Mouse (Mus musculus) forebrain, embryonic 15.5 days (tissue): ENCODE measurements at regions not wholly inside any gene's neighbourhood (a gene's known extent, or its start where the extent isn't known, plus 50 kb on each side); places are given as distances from the start of the nearest gene placed in this dataset.

Experiments
- ATAC-seq: fragments of 200-750 bp; cut with Nextera tagmentation; replicated peaks from 2 replicates; pipeline ENCODE4 v1.8.0; 2017; ENCODE audit warnings: mild to moderate bottlenecking, moderate TSS enrichment, moderate library complexity
- H3K27ac ChIP-seq: fragments of 300-500 bp; sonication (generic); replicated peaks from 2 replicates; pipeline ENCODE4 v1.5.1; 2015; ENCODE audit warnings: mild to moderate bottlenecking, inconsistent platforms
- H3K27me3 ChIP-seq: fragments of 300-500 bp; sonication (generic); 2 replicates; pipeline ENCODE4 v1.6.1; 2015; ENCODE audit warnings: inconsistent platforms
- H3K36me3 ChIP-seq: fragments of 300-500 bp; sonication (generic); 2 replicates; pipeline ENCODE4 v1.6.1; 2015; ENCODE audit warnings: mild to moderate bottlenecking, inconsistent platforms
- H3K4me1 ChIP-seq: fragments of 300-500 bp; sonication (generic); 2 replicates; pipeline ENCODE4 v1.6.1; 2015; ENCODE audit warnings: inconsistent platforms
- H3K4me2 ChIP-seq: fragments of 300-500 bp; sonication (generic); replicated peaks from 2 replicates; pipeline ENCODE4 v1.6.1; 2015; ENCODE audit warnings: mild to moderate bottlenecking, inconsistent platforms
- H3K4me3 ChIP-seq: fragments of 300-500 bp; sonication (generic); 2 replicates; pipeline ENCODE4 v1.5.1; 2015; ENCODE audit warnings: mild to moderate bottlenecking, inconsistent platforms
- H3K9ac ChIP-seq: fragments of 300-500 bp; sonication (generic); replicated peaks from 2 replicates; pipeline ENCODE4 v1.6.1; 2015; ENCODE audit warnings: mild to moderate bottlenecking, inconsistent platforms
- H3K9me3 ChIP-seq: fragments of 300-500 bp; sonication (generic); 2 replicates; pipeline ENCODE4 v1.6.1; 2016; ENCODE audit warnings: inconsistent platforms
- WGBS: fragments of 180-500 bp; shearing (Covaris S2); methylation state at CpG from one replicate; pipeline ENCODE4 v1.1.7; 2015; ENCODE audit warnings: mixed read lengths; 5-methylcytosine and 5-hydroxymethylcytosine counted together

DNA sequence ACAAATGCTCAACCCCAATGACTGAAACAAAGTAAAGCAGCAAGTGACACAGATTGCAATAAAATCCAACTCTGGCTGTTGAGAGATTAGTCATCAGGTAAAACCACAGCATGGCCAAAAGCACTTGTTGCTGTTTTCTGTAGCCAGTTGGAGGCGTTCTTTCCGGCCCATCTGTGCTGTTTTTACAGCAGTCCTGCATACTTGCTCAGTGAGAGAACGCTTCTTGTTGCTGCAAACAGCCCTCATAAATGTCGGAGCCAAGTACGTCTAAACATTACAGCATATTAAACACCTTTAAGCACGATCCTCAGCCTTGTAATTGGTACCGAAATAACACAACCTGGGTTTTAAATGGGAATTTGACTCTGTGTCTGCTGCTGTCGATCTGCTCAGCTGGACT lies 65.6 kb upstream of the Hs3st3a1 start:
- Histone ChIP-seq H3K36me3 (no peaks in the 10 kb centered on the region), H3K4me2 (no peak overlapping the region), H3K4me3 (no peak overlapping the region), H3K4me1 (no peaks in the 10 kb centered on the region), H3K27me3 (no peaks in the 10 kb centered on the region), H3K9me3 (no peaks in the 10 kb centered on the region), H3K27ac (no peak overlapping the region), H3K9ac (no peak overlapping the region)
- ATAC-seq = no peak
- 79% methylated on average over 8 of the region's 8 CpGs for WGBS

DNA sequence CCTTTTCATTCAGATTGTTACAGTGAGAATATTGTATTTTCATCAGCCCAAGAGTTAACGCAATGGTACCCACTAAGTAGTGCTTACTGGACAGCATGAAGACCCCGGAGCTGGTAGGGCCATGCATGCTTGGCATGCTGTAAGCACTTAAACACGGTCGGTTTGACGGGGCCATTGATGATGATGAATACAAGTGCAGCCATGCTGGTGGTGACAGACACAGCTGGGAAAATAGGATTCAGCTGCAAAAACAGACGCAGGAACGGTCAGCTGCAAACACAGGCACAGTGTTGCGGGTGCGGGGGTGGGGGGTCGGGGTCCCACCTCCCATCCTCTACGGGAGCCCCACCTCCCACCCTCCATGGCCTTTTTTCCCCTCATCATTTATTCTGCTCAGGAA lies 99.7 kb upstream of the Hs3st3a1 start:
- H3K4me1 ChIP-seq = no peaks in the 10 kb centered on the region
- no peak overlapping the region for H3K9ac ChIP-seq
- 65% methylated on average over 11 of the region's 11 CpGs for WGBS
- no peak overlapping the region for H3K4me2 ChIP-seq
- H3K27ac ChIP-seq = no peak overlapping the region
- no peaks in the 10 kb centered on the region for H3K27me3 ChIP-seq
- no peaks in the 10 kb centered on the region for H3K36me3 ChIP-seq
- ATAC-seq = no peak
- H3K9me3 ChIP-seq = no peaks in the 10 kb centered on the region
- no peak overlapping the region for H3K4me3 ChIP-seq

DNA sequence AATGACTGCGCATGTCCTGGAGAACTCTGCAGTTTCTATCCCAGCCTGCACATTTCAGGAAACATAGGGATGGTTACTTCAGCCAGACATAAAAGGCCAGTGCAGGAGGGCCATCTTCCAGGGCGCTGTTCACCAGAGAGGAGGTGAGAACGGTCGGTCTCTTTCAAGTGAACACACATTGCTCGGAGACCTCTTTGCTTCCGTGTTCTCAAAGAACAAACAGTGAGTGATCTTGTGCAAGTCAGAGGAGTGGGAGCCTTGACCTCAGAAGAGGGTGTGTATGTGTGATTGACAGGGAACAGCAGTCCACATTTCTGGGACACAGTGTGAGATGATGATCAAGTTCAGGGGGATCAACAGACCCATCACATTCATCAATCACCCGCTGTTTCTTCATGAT lies 102.7 kb upstream of the Hs3st3a1 start:
- Histone ChIP-seq H3K9ac (no peak overlapping the region), H3K4me1 (no peaks in the 10 kb centered on the region), H3K4me2 (no peak overlapping the region), H3K36me3 (no peaks in the 10 kb centered on the region), H3K9me3 (no peaks in the 10 kb centered on the region), H3K4me3 (no peak overlapping the region), H3K27ac (no peak overlapping the region), H3K27me3 (no peaks in the 10 kb centered on the region)
- ATAC-seq = no peak
- 90% methylated on average over 7 of the region's 7 CpGs for WGBS

DNA sequence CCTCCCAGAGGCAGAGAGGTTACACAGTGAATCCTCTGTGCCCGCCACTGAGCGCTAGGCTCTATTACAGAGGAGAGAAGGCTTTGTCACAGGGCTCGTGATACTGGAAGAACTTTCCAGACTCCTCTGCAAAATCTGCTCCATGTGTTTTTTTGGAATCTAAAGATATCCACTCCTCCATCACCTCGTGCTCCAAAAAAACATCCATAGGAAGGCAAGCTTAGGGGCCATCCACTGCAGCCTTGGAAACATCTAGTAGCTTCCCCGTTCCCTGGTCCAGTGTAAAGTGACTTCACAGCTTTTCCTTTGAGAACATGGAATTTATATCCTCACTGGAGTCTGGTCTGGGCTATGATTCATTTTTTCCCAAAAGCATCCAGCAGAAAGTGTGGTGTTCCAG lies 103.3 kb upstream of the Hs3st3a1 start:
- no peak for ATAC-seq
- WGBS = 83% methylated on average over 5 of the region's 5 CpGs
- Histone ChIP-seq H3K9me3 (no peaks in the 10 kb centered on the region), H3K4me1 (no peaks in the 10 kb centered on the region), H3K4me2 (no peak overlapping the region), H3K27ac (no peak overlapping the region), H3K4me3 (no peak overlapping the region), H3K36me3 (no peaks in the 10 kb centered on the region), H3K9ac (no peak overlapping the region), H3K27me3 (no peaks in the 10 kb centered on the region)

DNA sequence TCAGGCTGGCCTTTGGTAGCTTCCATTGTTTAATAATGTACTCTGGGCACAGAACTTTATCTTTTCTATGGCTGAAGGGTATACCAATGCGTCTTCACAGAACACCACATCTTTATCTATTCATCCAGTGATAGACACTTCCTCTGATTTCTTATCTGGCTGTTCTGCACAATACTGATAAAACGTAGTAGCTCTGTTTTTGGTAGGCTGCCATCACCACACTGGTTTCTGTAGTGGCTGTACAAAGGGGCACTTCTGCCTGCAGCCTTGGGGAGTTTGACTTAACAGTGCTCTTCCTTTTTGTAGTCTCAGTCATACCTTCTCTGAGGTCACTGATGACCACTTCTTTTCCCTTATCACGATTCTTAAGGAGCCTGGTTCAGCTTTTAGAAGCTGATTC lies 106.0 kb upstream of the Hs3st3a1 start:
- WGBS = 84% methylated on average over 3 of the region's 3 CpGs

DNA sequence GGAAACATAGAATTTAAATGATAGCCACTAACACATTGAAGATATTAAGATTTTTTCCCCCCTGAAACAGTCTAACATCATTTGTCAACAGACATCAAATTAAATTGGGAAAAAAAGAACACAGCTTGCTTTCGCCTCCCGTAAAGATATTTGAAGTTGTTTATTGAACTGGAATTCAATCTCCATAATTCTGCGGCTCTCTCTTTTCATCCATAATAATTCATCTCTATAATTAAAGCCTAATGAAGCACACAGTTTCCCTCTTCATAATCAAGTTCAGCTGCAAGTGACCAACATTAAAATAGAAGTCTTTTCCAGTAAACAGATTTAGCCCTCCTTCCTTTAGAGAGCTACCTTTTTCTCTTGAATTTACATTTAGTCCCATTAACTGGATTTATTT lies 107.4 kb upstream of the Hs3st3a1 start:
- no peaks in the 10 kb centered on the region for H3K27me3 ChIP-seq
- H3K4me2 ChIP-seq = no peak overlapping the region
- H3K9ac ChIP-seq = no peak overlapping the region
- 36% methylated on average over 3 of the region's 3 CpGs for WGBS
- H3K27ac ChIP-seq = no peak overlapping the region
- ATAC-seq = no peak
- no peaks in the 10 kb centered on the region for H3K9me3 ChIP-seq
- H3K36me3 ChIP-seq = no peaks in the 10 kb centered on the region
- no peak overlapping the region for H3K4me3 ChIP-seq
- H3K4me1 ChIP-seq = no peaks in the 10 kb centered on the region

More for the DNA sequence above, 106.0 kb upstream of the Hs3st3a1 start:
- Histone ChIP-seq H3K36me3 (no peaks in the 10 kb centered on the region), H3K4me1 (no peaks in the 10 kb centered on the region), H3K9me3 (no peaks in the 10 kb centered on the region), H3K4me2 (no peak overlapping the region), H3K4me3 (no peak overlapping the region), H3K27me3 (no peaks in the 10 kb centered on the region), H3K27ac (no peak overlapping the region), H3K9ac (no peak overlapping the region)
- no peak for ATAC-seq

DNA sequence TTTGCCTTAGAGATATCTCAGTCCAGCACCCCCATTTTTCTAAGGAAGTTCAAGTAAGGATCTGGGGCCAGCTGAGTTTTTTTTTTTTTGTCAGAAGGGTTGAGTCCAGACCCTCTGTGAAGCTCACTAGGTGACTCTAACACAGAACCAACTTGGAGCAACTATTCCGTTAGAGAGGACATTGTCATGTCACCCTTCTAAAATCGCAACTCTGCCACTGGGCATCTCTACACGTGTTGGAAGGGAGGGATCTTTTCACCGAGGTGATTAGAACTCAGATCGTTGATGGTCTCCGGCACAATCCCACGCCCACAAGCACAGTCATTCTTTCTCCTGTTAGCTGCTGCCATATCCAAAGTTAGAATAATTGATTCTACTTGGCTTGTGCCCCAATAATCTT lies 108.5 kb upstream of the Hs3st3a1 start:
- H3K9me3 ChIP-seq = no peaks in the 10 kb centered on the region
- no peak overlapping the region for H3K27ac ChIP-seq
- no peak overlapping the region for H3K4me3 ChIP-seq
- no peak overlapping the region for H3K9ac ChIP-seq
- no peaks in the 10 kb centered on the region for H3K27me3 ChIP-seq
- 89% methylated on average over 7 of the region's 7 CpGs for WGBS
- no peak overlapping the region for H3K4me2 ChIP-seq
- ATAC-seq = no peak
- no peaks in the 10 kb centered on the region for H3K36me3 ChIP-seq
- H3K4me1 ChIP-seq = no peaks in the 10 kb centered on the region

DNA sequence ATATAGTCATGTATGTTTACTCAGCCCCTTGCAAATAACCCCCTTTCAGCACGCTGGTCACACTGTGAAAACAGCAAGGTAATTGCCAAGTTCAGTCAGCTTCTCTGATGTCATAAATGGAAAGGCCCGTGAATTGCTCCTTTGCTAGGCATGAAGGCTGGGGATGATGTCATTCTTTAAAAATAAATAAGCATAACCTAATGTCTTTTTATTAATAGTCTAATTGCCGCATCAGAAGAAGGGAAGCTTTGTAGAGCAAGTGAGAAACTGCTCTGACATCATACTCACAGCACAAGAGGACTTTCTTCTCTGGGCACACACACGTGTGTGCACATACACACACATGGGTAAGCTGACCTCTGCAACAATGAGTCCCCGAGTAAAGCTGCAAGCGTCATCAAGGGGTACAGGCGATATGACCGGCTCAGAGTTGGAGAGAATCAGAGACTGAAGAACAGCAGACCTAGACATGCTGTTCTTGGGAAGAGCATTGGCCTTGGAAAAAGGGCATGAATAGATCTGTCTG lies 113.2 kb upstream of the Hs3st3a1 start:
- Histone ChIP-seq H3K9ac (no peak overlapping the region), H3K36me3 (no peaks in the 10 kb centered on the region), H3K4me1 (no peaks in the 10 kb centered on the region), H3K4me2 (no peak overlapping the region), H3K4me3 (no peak overlapping the region), H3K27ac (no peak overlapping the region), H3K27me3 (no peaks in the 10 kb centered on the region), H3K9me3 (no peaks in the 10 kb centered on the region)
- WGBS = 61% methylated on average over 8 of the region's 8 CpGs
- ATAC-seq = no peak

DNA sequence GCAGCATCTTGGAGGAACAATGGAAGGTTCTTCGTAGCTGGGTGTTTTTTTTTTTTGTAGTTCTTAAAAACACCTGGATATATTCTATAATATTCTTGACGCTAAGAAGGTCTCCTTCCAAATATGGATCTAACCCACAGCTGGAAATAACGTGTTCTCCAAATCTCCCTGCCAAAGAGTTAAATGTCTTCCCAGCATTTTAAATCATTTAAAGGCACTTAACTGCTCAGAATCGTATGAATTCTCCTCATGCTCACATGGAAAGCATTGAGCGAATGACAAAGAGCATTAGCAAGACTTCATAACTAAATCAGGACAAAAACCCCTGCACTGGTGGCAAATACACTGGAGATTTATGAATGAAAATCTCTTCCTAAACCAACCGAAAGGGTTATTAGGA lies 117.7 kb upstream of the Hs3st3a1 start:
- ATAC-seq = no peak
- 84% methylated on average over 6 of the region's 6 CpGs for WGBS
- H3K36me3 ChIP-seq = no peaks in the 10 kb centered on the region
- H3K27me3 ChIP-seq = no peaks in the 10 kb centered on the region
- no peaks in the 10 kb centered on the region for H3K4me1 ChIP-seq
- H3K9ac ChIP-seq = no peak overlapping the region
- no peak overlapping the region for H3K27ac ChIP-seq
- H3K9me3 ChIP-seq = no peaks in the 10 kb centered on the region
- H3K4me3 ChIP-seq = no peak overlapping the region
- H3K4me2 ChIP-seq = no peak overlapping the region

DNA sequence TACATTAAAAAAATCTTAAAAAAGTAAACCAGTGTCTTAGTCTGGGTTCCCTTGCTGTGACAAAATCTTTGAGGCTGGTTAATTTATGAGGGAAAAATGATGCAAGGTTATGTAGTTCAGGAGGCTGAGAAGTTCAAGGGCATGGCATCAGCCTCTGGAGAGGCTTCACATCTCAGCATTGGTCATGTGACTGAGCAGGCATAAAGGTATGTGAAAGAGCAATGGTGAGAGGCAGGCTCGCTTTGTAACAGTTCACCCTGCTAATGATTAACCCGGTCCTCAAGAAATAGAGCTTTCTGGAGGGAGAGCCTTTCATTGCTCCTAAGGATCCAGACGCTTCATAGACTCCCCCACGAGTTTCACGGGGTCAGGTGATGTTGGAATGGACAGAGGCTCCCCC lies 120.1 kb upstream of the Hs3st3a1 start:
- H3K4me3 ChIP-seq = no peak overlapping the region
- no peaks in the 10 kb centered on the region for H3K27me3 ChIP-seq
- WGBS = 74% methylated on average over 5 of the region's 5 CpGs
- H3K27ac ChIP-seq = no peak overlapping the region
- no peak overlapping the region for H3K4me2 ChIP-seq
- H3K9ac ChIP-seq = no peak overlapping the region
- no peaks in the 10 kb centered on the region for H3K4me1 ChIP-seq
- H3K9me3 ChIP-seq = no peaks in the 10 kb centered on the region
- no peaks in the 10 kb centered on the region for H3K36me3 ChIP-seq
- ATAC-seq = no peak

DNA sequence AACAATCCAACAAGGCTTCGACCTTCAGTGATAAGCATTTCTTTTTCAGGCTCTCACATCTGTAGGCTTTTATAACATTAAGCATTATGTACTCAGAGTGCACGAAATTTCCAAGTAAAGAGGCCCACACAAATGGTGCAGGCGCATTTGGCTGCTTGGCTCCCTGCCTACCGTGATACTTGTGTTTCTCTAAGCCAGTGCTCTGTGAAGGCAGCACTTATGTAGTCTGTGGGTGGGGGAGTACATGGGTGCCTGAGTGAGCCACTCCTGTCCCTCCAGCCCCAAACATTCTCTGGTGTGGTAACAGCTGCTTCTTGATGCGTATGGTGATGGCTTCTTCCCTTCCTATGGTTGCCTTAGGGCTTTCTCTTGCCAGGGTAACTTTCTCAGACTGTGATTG lies 121.9 kb upstream of the Hs3st3a1 start:
- H3K9me3 ChIP-seq = no peaks in the 10 kb centered on the region
- H3K36me3 ChIP-seq = no peaks in the 10 kb centered on the region
- H3K4me3 ChIP-seq = no peak overlapping the region
- H3K4me1 ChIP-seq = no peaks in the 10 kb centered on the region
- 74% methylated on average over 5 of the region's 5 CpGs for WGBS
- no peaks in the 10 kb centered on the region for H3K27me3 ChIP-seq
- no peak overlapping the region for H3K9ac ChIP-seq
- H3K27ac ChIP-seq = no peak overlapping the region
- ATAC-seq = no peak
- no peak overlapping the region for H3K4me2 ChIP-seq

DNA sequence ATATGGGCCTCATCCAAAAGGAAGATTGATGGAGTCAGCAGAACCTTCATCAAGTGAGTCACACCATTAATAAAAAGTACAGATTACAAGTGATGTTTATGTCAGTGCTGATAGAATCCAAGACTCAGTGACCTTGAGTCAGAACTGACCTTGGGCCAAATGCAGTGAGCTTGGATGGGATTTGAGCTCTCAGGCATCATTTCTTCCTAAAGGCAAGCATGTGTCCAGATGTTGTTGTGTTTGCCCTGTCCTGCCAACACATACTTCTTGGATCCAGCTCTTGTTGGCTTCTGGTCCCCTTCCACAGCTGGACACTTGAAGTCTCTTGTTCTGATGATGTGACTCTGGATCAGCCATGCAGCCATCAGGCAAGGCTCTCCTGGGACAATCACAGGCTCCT lies 125.3 kb upstream of the Hs3st3a1 start:
- no peak for ATAC-seq
- Histone ChIP-seq H3K27ac (no peak overlapping the region), H3K36me3 (no peaks in the 10 kb centered on the region), H3K9me3 (no peaks in the 10 kb centered on the region), H3K4me1 (no peaks in the 10 kb centered on the region), H3K27me3 (no peaks in the 10 kb centered on the region), H3K9ac (no peak overlapping the region), H3K4me2 (no peak overlapping the region), H3K4me3 (no peak overlapping the region)

DNA sequence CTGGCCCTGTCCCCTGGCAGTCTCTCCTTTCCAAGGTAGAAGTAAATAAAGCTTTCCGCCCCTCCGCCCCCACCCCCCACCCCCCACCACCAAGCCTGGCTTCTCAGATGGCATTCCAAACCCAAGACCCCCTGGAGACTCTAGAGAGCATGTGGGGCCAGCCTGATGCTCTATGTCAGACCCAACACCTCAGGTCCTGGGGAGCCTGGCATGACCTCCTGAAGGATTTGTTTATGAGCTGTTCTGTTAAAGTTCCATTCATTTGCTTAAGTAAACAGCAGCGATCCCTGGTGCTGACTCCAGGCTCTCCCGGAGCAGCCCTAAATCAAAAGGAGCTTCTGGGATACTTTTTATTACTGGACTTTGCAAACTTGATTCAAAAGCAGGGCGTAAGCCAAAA lies 137.3 kb upstream of the Hs3st3a1 start:
- H3K4me2 ChIP-seq = no peak overlapping the region
- WGBS = 42% methylated on average over 5 of the region's 5 CpGs
- H3K9me3 ChIP-seq = no peaks in the 10 kb centered on the region
- H3K4me1 ChIP-seq = no peaks in the 10 kb centered on the region
- ATAC-seq = no peak
- H3K27me3 ChIP-seq = no peaks in the 10 kb centered on the region
- H3K27ac ChIP-seq = no peak overlapping the region
- no peaks in the 10 kb centered on the region for H3K36me3 ChIP-seq
- H3K9ac ChIP-seq = no peak overlapping the region
- H3K4me3 ChIP-seq = no peak overlapping the region
